Mouse (Mus musculus): ENCODE results near the gene Drosha. TPM values are rescaled to one million over a fixed set of nuclear protein-coding genes. Genes with fewer than 3 reads are reported as not detected.
A peak's percentile ranks its signal among the peaks of the same experiment; 100 is the strongest.

The Drosha gene
- total and polyA plus RNA-seq, 2 experiments, result 3.2 to 3.4 TPM

GRCm38 (mm10) chr15:12863669-12864068 lies 39.1 kb downstream of the Drosha start:
- Histone ChIP-seq H3K79me2 (ENCODE audit: control insufficient read depth, insufficient read depth, low read length) (no peaks in the 10 kb centered on the region), H3K36me3 (ENCODE audit: control insufficient read depth, insufficient read depth, low read length) (peaks cover 37% of the 10 kb centered on the region), H3K27me3 (ENCODE audit: control insufficient read depth, insufficient read depth, low read length) (no peaks in the 10 kb centered on the region), H3K4me1 (ENCODE audit: control insufficient read depth, insufficient read depth, low read length) (no peaks in the 10 kb centered on the region), H3K4me3 (ENCODE audit: insufficient read depth, low read depth, low read length) (no peak overlapping the region), H3K27ac (replicated peaks; ENCODE audit: insufficient read depth, low read depth, low read length) (no peak overlapping the region), H3K9ac (ENCODE audit: low read depth, low read length) (no peak overlapping the region)
- DNase-seq (ENCODE audit: extremely low read depth, low read depth, low spot score), result no peak
- WGBS, result 79% methylated on average over 1 of the region's 1 CpGs
- TF ChIP-seq CTCF (IDR thresholded peaks at IDR 0.05; ENCODE audit: low read depth, low read length) (0 out of 2 replicates have a peak, but pooled peaks have one; percentile 18), POLR2A (IDR thresholded peaks at IDR 0.05; ENCODE audit: extremely low read depth, insufficient read depth, low read length) (no peak)

- Histone ChIP-seq H3K9ac (ENCODE audit: low read depth, low read length) (no peak overlapping the region), H3K27me3 (ENCODE audit: control insufficient read depth, insufficient read depth, low read length) (no peaks in the 10 kb centered on the region), H3K36me3 (ENCODE audit: control insufficient read depth, insufficient read depth, low read length) (peaks cover 35% of the 10 kb centered on the region), H3K4me3 (ENCODE audit: insufficient read depth, low read depth, low read length) (no peak overlapping the region), H3K27ac (replicated peaks; ENCODE audit: insufficient read depth, low read depth, low read length) (no peak overlapping the region), H3K4me1 (ENCODE audit: control insufficient read depth, insufficient read depth, low read length) (no peaks in the 10 kb centered on the region), H3K79me2 (ENCODE audit: control insufficient read depth, insufficient read depth, low read length) (no peaks in the 10 kb centered on the region)
- DNase-seq (ENCODE audit: extremely low read depth, low read depth, low spot score), result no peak
- 85% methylated on average over 7 of the region's 7 CpGs for WGBS
- TF ChIP-seq POLR2A (IDR thresholded peaks at IDR 0.05; ENCODE audit: extremely low read depth, insufficient read depth, low read length) (no peak), CTCF (IDR thresholded peaks at IDR 0.05; ENCODE audit: low read depth, low read length) (no peak)
Measured at GRCm38 (mm10) chr15:12865595-12866314, 41.1 kb downstream of the Drosha start.

GRCm38 (mm10) chr15:12867269-12867668 lies 42.7 kb downstream of the Drosha start:
- Histone ChIP-seq H3K4me1 (ENCODE audit: control insufficient read depth, insufficient read depth, low read length) (no peaks in the 10 kb centered on the region), H3K9ac (ENCODE audit: low read depth, low read length) (no peak overlapping the region), H3K4me3 (ENCODE audit: insufficient read depth, low read depth, low read length) (no peak overlapping the region), H3K79me2 (ENCODE audit: control insufficient read depth, insufficient read depth, low read length) (no peaks in the 10 kb centered on the region), H3K36me3 (ENCODE audit: control insufficient read depth, insufficient read depth, low read length) (peaks cover 30% of the 10 kb centered on the region), H3K27ac (replicated peaks; ENCODE audit: insufficient read depth, low read depth, low read length) (no peak overlapping the region), H3K27me3 (ENCODE audit: control insufficient read depth, insufficient read depth, low read length) (no peaks in the 10 kb centered on the region)
- WGBS, result 93% methylated on average over 8 of the region's 8 CpGs
- TF ChIP-seq CTCF (IDR thresholded peaks at IDR 0.05; ENCODE audit: low read depth, low read length) (no peak), POLR2A (IDR thresholded peaks at IDR 0.05; ENCODE audit: extremely low read depth, insufficient read depth, low read length) (no peak)
- DNase-seq (ENCODE audit: extremely low read depth, low read depth, low spot score), result no peak

- H3K27ac ChIP-seq (replicated peaks; ENCODE audit: insufficient read depth, low read depth, low read length), result no peak overlapping the region
- 87% methylated on average over 18 of the region's 18 CpGs for WGBS
- H3K27me3 ChIP-seq (ENCODE audit: control insufficient read depth, insufficient read depth, low read length), result no peaks in the 10 kb centered on the region
- no peaks in the 10 kb centered on the region for H3K4me1 ChIP-seq (ENCODE audit: control insufficient read depth, insufficient read depth, low read length)
- peak; percentile 23 for DNase-seq (ENCODE audit: extremely low read depth, low read depth, low spot score)
- H3K9ac ChIP-seq (ENCODE audit: low read depth, low read length), result no peak overlapping the region
- peaks cover 32% of the 10 kb centered on the region for H3K36me3 ChIP-seq (ENCODE audit: control insufficient read depth, insufficient read depth, low read length)
- TF ChIP-seq CTCF (IDR thresholded peaks at IDR 0.05; ENCODE audit: low read depth, low read length) (no peak), POLR2A (IDR thresholded peaks at IDR 0.05; ENCODE audit: extremely low read depth, insufficient read depth, low read length) (no peak)
- H3K4me3 ChIP-seq (ENCODE audit: insufficient read depth, low read depth, low read length), result no peak overlapping the region
- H3K79me2 ChIP-seq (ENCODE audit: control insufficient read depth, insufficient read depth, low read length), result no peaks in the 10 kb centered on the region
Measured at GRCm38 (mm10) chr15:12875442-12876176, 51.0 kb downstream of the Drosha start.

- Histone ChIP-seq H3K36me3 (ENCODE audit: control insufficient read depth, insufficient read depth, low read length) (peaks cover 35% of the 10 kb centered on the region), H3K27ac (replicated peaks; ENCODE audit: insufficient read depth, low read depth, low read length) (no peak overlapping the region), H3K79me2 (ENCODE audit: control insufficient read depth, insufficient read depth, low read length) (no peaks in the 10 kb centered on the region), H3K4me1 (ENCODE audit: control insufficient read depth, insufficient read depth, low read length) (no peaks in the 10 kb centered on the region), H3K9ac (ENCODE audit: low read depth, low read length) (no peak overlapping the region), H3K27me3 (ENCODE audit: control insufficient read depth, insufficient read depth, low read length) (no peaks in the 10 kb centered on the region), H3K4me3 (ENCODE audit: insufficient read depth, low read depth, low read length) (no peak overlapping the region)
- no peak for DNase-seq (ENCODE audit: extremely low read depth, low read depth, low spot score)
- WGBS, result 92% methylated on average over 2 of the region's 2 CpGs
- no peak for TF ChIP-seq POLR2A (IDR thresholded peaks at IDR 0.05; ENCODE audit: extremely low read depth, insufficient read depth, low read length)
- TF ChIP-seq CTCF (IDR thresholded peaks at IDR 0.05; ENCODE audit: low read depth, low read length), result no peak
Measured at GRCm38 (mm10) chr15:12876266-12876665, 51.7 kb downstream of the Drosha start.

GRCm38 (mm10) chr15:12876881-12877280 lies 52.3 kb downstream of the Drosha start:
- 98% methylated on average over 4 of the region's 4 CpGs for WGBS
- peaks cover 40% of the 10 kb centered on the region for H3K36me3 ChIP-seq (ENCODE audit: control insufficient read depth, insufficient read depth, low read length)
- no peak overlapping the region for H3K4me3 ChIP-seq (ENCODE audit: insufficient read depth, low read depth, low read length)
- no peak overlapping the region for H3K9ac ChIP-seq (ENCODE audit: low read depth, low read length)
- H3K79me2 ChIP-seq (ENCODE audit: control insufficient read depth, insufficient read depth, low read length), result no peaks in the 10 kb centered on the region
- H3K4me1 ChIP-seq (ENCODE audit: control insufficient read depth, insufficient read depth, low read length), result no peaks in the 10 kb centered on the region
- H3K27ac ChIP-seq (replicated peaks; ENCODE audit: insufficient read depth, low read depth, low read length), result no peak overlapping the region
- no peak for DNase-seq (ENCODE audit: extremely low read depth, low read depth, low spot score)
- H3K27me3 ChIP-seq (ENCODE audit: control insufficient read depth, insufficient read depth, low read length), result no peaks in the 10 kb centered on the region
- TF ChIP-seq CTCF (IDR thresholded peaks at IDR 0.05; ENCODE audit: low read depth, low read length) (no peak), POLR2A (IDR thresholded peaks at IDR 0.05; ENCODE audit: extremely low read depth, insufficient read depth, low read length) (no peak)

Measured in liver, adult 2 months (tissue).